9 mouse cellular contexts compared by ENCODE assay signal in the genomic region with DNA sequence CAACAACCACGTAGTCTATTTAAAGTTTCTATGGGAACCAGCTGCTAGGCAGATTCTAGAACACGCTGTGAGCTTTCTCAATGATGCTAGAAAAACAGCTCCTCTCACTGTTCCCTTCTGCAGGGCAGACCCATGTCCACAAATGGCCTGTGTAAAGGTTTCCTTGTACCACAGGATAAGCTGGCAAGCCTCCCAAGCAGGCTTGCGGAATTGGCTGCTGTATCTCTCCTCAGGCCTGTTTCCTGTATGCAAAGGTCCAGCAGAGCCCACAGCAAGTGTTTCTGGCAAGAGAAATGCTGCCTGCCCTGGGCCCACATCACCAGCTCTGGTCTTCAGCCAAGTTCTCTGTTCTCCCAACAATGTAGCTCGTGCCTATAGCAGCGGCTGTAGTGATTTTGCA.
DNase-seq lines count a peak whose midpoint lies in the region; ATAC-seq lines count a peak whose summit lies in the region.
"Had no signal": no experiment of that assay in that cellular context is flagged by ENCODE, and none has a peak within 500 bp of the region (broad histone marks: within the 10 kb centered on the region; RNA-seq: fewer than 3 reads in every experiment).

No protein-coding gene starts in this region.

- no peak overlapping the region for H3K9ac ChIP-seq in midbrain, embryonic 13.5 days (replicated peaks)
- H3K9ac ChIP-seq in midbrain, embryonic 11.5 days (ENCODE audit: low read length) = no peak overlapping the region
- H3K9ac ChIP-seq in forebrain, embryonic 11.5 days (ENCODE audit: low read length) = no peak overlapping the region
- H3K9ac ChIP-seq in heart, embryonic 16.5 days (ENCODE audit: low read length) = no peak overlapping the region

- H3K27ac ChIP-seq in midbrain, embryonic 13.5 days = peak overlapping the region; percentile 48
- no peak overlapping the region for H3K27ac ChIP-seq in midbrain, embryonic 11.5 days (ENCODE audit: low read depth, low read length)
- peak overlapping the region; percentile 13; the same call in 1 of the 2 replicates for H3K27ac ChIP-seq in forebrain, embryonic 11.5 days (ENCODE audit: low read depth, low read length)
- H3K27ac ChIP-seq in heart, embryonic 16.5 days (ENCODE audit: low read length) = peak overlapping the region; percentile 54

- no peaks in the 10 kb centered on the region for H3K9me3 ChIP-seq in midbrain, embryonic 13.5 days
- H3K9me3 ChIP-seq in midbrain, embryonic 11.5 days (ENCODE audit: control insufficient read depth, low read length) = no peaks in the 10 kb centered on the region
- H3K9me3 ChIP-seq in forebrain, embryonic 11.5 days (ENCODE audit: control insufficient read depth, low read length) = no peaks in the 10 kb centered on the region
- H3K9me3 ChIP-seq in heart, embryonic 16.5 days (replicated peaks; ENCODE audit: control insufficient read depth, low read length) = no peaks in the 10 kb centered on the region
- H3K9me3 ChIP-seq: G1E had no signal

- 66% methylated on average over 5 of the region's 5 CpGs for WGBS in midbrain, embryonic 13.5 days
- 77% methylated on average over 5 of the region's 5 CpGs for WGBS in midbrain, embryonic 11.5 days
- WGBS in forebrain, embryonic 11.5 days = 82% methylated on average over 5 of the region's 5 CpGs
- 22% methylated on average over 5 of the region's 5 CpGs for WGBS in heart, embryonic 16.5 days

- ATAC-seq in midbrain, embryonic 13.5 days = peak; percentile 59; the same call in 1 of the 2 replicates
- ATAC-seq in midbrain, embryonic 11.5 days (ENCODE audit: low FRiP score) = no peak
- ATAC-seq in forebrain, embryonic 11.5 days (replicated peaks; ENCODE audit: low FRiP score) = no peak
- peak; percentile 91 for ATAC-seq in heart, embryonic 16.5 days (replicated peaks; ENCODE audit: extremely low read depth, insufficient read depth, low FRiP score)

- H3K4me1 ChIP-seq in midbrain, embryonic 13.5 days (replicated peaks) = peaks cover 29% of the 10 kb centered on the region
- H3K4me1 ChIP-seq in midbrain, embryonic 11.5 days (ENCODE audit: control insufficient read depth, insufficient read depth, low read length) = peaks cover 8% of the 10 kb centered on the region
- peaks cover 4% of the 10 kb centered on the region; the same call in 1 of the 2 replicates for H3K4me1 ChIP-seq in forebrain, embryonic 11.5 days (replicated peaks; ENCODE audit: control insufficient read depth, insufficient read depth, low read length)
- H3K4me1 ChIP-seq in heart, embryonic 16.5 days (ENCODE audit: control insufficient read depth, insufficient read depth, low read length) = peaks cover 23% of the 10 kb centered on the region

- H3K27me3 ChIP-seq in midbrain, embryonic 13.5 days = no peaks in the 10 kb centered on the region
- H3K27me3 ChIP-seq in midbrain, embryonic 11.5 days (ENCODE audit: control insufficient read depth, insufficient read depth, low read length) = no peaks in the 10 kb centered on the region
- no peaks in the 10 kb centered on the region for H3K27me3 ChIP-seq in forebrain, embryonic 11.5 days (ENCODE audit: control insufficient read depth, insufficient read depth, low read length)
- no peaks in the 10 kb centered on the region for H3K27me3 ChIP-seq in heart, embryonic 16.5 days (ENCODE audit: control insufficient read depth, insufficient read depth, low read length)

- H3K4me2 ChIP-seq in midbrain, embryonic 13.5 days (replicated peaks) = no peak overlapping the region
- no peak overlapping the region for H3K4me2 ChIP-seq in midbrain, embryonic 11.5 days
- no peak overlapping the region for H3K4me2 ChIP-seq in forebrain, embryonic 11.5 days (ENCODE audit: low read depth, low read length, severe bottlenecking)
- no peak overlapping the region for H3K4me2 ChIP-seq in heart, embryonic 16.5 days (ENCODE audit: low read depth, low read length)

- H3K36me3 ChIP-seq in midbrain, embryonic 13.5 days = peaks cover 8% of the 10 kb centered on the region; the same call in 1 of the 2 replicates
- no peaks in the 10 kb centered on the region for H3K36me3 ChIP-seq in midbrain, embryonic 11.5 days (ENCODE audit: control insufficient read depth, insufficient read depth, low read length)
- H3K36me3 ChIP-seq in forebrain, embryonic 11.5 days (ENCODE audit: control insufficient read depth, insufficient read depth, low read length) = no peaks in the 10 kb centered on the region
- H3K36me3 ChIP-seq in heart, embryonic 16.5 days (ENCODE audit: control insufficient read depth, insufficient read depth) = no peaks in the 10 kb centered on the region

- no peak overlapping the region for H3K4me3 ChIP-seq in midbrain, embryonic 13.5 days (replicated peaks)
- no peak overlapping the region for H3K4me3 ChIP-seq in midbrain, embryonic 11.5 days (ENCODE audit: low read depth, low read length)
- no peak overlapping the region for H3K4me3 ChIP-seq in forebrain, embryonic 11.5 days (ENCODE audit: low read depth, low read length)
- no peak overlapping the region for H3K4me3 ChIP-seq in heart, embryonic 16.5 days (ENCODE audit: low read length)

- DNase-seq in midbrain, embryonic 11.5 days (ENCODE audit: low spot score, missing footprints) = no peak
- no peak for DNase-seq in forebrain, embryonic 11.5 days (ENCODE audit: low spot score)
- DNase-seq in layer of hippocampus, adult 9-10 months (ENCODE audit: low spot score) = peak; percentile 48
- DNase-seq in lung, postnatal 10 days = peak; percentile 79
- peak; percentile 57 for DNase-seq in testis, postnatal 10 days (ENCODE audit: low spot score)
- no peak for DNase-seq in embryo, embryonic 10 days (ENCODE audit: low spot score)

Comparison
In these comparisons a context has a peak if more than half of its experiments do, and no peak if none do; other contexts are left out.
1. ATAC-seq: peak in midbrain, embryonic 13.5 days (single experiment) and heart, embryonic 16.5 days (single experiment); none in midbrain, embryonic 11.5 days (single experiment) and forebrain, embryonic 11.5 days (single experiment).
2. DNase-seq: peak in layer of hippocampus, adult 9-10 months (single experiment), lung, postnatal 10 days (single experiment) and testis, postnatal 10 days (single experiment); none in midbrain, embryonic 11.5 days (single experiment), forebrain, embryonic 11.5 days (single experiment) and embryo, embryonic 10 days (single experiment).